Mouse (Mus musculus): ENCODE results near the gene Map1b. TPM values are rescaled to one million over a fixed set of nuclear protein-coding genes. Genes with fewer than 3 reads are reported as not detected.

Map1b gene
- total RNA-seq (2015; ENCODE audit: low replicate concordance) (not detected in 2 replicates), total RNA-seq (2017; ENCODE audit: low replicate concordance) (0.17 and 0.28 TPM in 2 replicates)

DNA sequence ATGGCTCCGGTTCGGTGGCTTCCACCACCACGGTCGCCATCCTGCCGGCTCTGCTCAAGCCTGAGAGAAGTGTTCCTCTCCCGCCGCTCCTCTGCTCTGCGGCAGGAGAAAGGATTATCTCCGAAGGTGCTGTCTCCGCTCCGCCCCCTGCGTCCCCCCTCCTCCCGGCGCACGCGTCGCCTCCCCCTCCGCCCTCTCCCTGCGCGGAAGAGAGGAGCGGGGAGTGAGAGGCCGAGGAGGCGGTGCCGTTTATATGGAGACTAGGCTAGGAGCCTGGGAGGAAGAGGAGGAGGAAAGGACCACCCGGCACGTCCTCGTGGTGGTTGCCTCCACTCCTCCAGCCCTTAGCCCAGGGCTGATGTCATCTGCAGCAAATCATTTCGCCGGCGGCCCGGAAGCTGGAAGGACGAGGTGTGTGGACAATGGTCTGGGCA lies at the start of gene Map1b:
TSS of gene Map1b (minus strand) at position 93 of the 434 bp plus-strand sequence.
- no peak for ATAC-seq (replicated peaks; ENCODE audit: low FRiP score, poor library complexity, severe bottlenecking)

DNA sequence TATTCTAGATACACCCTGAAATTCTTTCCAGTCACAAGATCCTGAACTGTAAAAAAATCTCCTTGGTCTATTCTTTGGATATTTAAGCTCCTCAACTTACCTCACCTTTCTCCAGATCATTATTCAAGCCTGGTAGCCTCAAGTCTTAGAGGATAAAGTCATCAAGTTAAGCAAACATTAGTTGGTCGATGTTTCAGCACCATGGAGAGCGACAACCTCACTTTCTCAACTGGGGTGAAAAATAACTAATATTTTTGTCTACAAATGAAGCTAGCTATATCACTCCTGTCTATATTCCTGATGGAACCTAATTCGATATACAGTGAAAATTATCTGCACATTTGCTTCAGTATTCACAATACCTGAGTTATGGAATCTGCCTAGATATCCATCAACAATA lies 48.0 kb upstream of the Map1b start:
- no peak for ATAC-seq (replicated peaks; ENCODE audit: low FRiP score, poor library complexity, severe bottlenecking)

DNA sequence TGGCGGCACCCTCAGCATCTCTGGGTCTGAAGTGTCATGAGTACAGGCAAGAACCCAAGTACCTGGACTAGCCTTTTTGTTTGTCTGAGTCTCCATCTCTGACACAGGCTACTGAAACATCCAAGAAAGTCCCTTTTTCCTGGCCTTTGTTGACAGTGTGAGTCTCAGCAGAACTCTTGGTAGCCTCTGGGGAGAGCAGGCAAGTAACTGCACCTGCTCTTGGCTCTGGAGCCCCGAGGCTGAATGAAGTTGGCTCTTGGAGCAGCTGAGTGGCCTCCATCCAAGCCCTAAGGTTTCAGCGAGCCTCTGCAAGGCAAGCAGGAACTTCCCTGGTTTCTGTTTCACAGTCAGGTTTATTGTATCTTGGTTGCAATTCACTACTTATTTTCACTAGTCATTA lies 46.7 kb upstream of the Map1b start:
- ATAC-seq (replicated peaks; ENCODE audit: low FRiP score, poor library complexity, severe bottlenecking): no peak

DNA sequence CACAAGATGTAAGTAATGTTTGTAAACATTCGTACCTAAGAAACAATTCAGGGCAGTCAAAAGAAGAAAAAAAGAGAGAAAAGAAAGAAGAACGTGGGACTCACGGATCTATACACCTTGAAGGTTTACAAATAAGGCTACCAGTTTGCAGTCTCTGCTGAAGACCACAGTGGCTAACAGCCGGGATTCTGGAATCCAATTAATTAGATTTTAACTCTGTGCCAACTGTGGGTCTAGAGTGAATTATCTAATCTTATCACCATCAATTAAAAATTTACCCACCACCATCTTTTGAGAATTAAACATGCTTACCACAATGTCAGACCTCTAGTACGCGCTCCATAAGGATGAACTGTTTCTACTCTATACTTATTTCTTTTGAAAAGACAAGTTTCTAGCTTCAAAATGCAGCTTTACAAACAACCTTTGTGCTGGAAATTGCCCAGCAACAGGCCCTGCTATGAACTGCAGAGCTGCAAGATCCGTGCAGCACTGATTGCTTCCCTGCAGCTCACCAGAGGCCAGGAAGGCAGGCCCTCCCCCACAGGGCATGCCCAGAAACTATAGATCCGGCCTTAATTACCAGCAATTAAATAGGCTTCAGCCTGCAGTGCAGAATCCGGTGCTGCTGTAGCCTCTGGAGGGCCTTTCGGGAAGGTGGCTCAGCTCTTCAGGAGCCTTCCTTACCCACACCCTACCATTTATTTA lies 45.7 kb upstream of the Map1b start:
- no peak for ATAC-seq (replicated peaks; ENCODE audit: low FRiP score, poor library complexity, severe bottlenecking)

DNA sequence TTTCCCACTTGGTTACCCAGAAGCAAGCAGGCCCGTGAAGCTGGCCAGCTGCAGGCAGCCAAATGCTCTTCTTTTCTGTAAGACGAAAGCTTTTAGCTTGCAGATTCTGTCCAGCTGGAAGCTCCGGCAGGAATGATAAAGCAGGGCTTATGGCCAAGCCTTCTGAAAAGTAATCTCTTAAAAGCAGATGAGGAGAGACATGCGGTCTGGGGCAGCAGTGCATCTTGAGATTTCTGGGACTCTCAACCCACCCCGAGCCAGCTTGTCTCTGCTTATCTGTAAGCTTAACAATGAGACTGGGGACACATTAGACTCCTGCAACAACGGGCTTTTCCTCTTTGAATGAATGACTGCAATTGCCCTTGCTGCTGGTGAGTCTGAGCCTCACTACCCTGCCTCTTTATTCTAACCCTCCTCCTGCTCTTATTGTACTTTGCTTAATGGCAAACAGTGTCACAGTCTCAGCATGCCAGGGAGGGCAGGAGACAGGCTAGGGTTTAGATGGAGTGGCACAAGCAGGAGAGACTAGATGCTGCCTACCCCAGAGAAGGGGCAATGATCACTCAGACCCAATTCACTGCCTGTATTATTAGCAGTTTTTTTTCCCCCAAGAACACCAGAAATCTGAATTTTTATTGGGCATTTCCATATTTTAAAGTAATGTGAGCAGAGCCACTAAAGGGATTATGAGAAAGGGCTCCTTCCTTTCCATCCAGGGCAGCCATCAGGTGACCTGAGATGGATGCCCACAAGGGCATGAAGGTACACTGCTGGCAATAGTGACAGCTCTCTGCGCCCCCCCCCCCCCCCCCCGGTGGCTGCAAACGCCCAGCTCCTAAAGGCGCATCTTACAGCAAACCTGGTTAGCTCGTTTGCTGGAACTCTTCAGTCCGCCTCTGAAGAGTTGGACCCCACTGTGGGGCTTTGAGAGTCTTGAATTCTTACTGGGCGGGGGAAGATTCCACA lies 44.6 kb upstream of the Map1b start:
- no peak for ATAC-seq (replicated peaks; ENCODE audit: low FRiP score, poor library complexity, severe bottlenecking)

DNA sequence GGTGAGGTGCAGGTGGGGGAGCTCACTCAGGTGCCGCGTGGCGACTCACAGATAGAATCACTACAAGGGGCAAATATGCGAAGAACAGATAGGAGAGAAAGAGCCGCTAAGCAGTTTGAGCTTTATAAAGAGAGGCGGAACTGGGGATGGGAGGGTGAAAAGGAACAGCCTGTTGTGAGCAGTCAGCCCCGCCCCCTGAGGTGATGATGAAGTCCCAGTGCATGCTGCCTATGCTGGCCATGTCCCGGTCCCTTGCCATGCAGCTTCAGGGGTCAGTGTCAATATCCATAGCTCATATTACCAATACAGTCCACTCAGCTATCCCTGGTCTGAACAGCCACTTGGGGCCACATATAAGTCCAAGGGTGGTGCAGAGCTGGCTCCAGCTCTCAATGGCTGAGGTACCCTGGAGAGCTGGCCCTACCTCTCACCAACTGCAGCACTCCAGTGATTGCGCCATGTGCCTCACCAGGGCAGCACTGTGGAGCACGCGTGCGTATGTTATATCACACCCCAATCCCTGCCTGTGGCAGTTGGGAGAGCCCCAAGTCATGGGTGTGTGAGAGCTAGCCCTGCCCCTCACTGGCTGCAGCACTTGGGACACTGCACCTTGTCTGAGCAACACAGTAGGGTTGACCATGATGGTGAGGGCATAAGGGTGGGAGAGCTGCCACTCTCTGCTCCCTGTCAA lies 42.0 kb upstream of the Map1b start:
- no peak for ATAC-seq (replicated peaks; ENCODE audit: low FRiP score, poor library complexity, severe bottlenecking)

DNA sequence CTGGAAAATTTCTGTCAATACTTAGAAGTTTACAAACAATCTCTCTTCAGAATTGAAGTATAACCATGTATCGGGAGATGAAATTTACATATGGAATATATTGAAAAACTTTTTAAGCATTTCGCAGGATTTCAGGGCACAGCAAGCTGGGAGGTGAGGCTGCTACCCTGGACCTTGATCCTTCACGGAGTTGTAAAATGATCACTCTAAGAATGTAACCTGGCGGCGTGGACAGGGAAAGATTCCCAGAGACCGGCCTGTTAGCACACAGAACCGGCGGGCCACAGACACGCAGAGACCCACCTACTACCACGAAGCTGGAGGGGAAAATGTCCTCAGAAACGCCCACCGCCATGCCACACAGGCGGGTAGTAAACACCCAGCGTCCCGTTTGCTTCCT lies 41.5 kb upstream of the Map1b start:
- no peak for ATAC-seq (replicated peaks; ENCODE audit: low FRiP score, poor library complexity, severe bottlenecking)

DNA sequence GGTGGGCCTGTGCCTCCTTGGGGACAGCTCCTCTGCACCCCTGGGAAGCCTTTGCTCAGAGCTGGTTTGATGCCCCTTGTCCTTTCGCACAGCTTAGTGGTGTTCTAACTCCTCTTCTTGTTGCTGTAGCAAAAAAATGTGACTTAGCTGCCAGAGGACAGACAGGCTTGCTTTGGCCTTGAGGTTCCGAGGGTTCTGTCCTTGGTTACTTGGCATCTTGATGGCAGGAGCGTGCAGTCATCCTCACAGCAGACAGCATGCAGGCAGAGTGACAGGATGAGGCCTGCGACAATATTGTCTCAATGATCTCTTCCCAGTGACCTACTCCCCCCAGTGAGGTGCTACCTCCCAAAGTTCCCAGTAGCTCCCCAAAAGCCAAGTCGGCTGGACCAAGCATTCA lies 41.0 kb upstream of the Map1b start:
- ATAC-seq (replicated peaks; ENCODE audit: low FRiP score, poor library complexity, severe bottlenecking): no peak

DNA sequence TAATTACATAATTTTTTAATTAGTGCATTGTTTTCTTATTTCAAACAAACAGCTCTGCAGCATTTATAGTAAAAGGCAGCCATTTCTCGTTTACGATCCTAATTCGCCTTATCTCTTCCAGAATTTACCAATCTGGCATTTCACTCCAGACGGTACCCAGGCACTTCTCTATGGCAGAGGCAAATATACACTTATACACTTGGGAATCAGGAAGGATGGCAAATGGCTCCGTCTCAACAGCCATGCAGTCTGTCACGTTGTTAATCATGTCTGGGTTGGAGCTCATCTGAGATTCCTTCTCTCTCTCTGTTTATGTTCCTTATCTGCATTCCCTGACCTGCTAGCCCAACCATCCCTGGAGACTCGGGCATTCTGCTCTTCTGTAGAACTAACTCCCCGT lies 38.6 kb upstream of the Map1b start:
- no peak for ATAC-seq (replicated peaks; ENCODE audit: low FRiP score, poor library complexity, severe bottlenecking)

DNA sequence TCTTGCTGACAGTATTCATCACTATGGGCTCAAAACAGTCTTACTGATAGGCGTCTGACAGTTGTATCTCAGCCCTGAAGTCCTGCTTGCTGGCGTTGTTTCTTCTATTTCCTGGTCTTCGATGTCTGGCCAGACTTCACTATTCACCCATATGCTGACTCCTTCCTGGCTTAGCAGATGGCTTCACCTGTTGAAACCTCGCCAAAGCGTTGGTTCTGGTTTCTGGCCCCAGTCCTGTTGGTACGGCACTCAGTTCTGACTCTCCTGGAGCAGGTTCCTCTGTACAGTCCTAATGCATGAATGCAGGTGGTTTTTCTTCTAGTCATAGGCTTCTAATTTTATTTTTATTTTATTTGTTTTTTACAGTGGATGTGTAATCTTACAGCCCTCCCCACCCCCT lies 38.1 kb upstream of the Map1b start:
- ATAC-seq (replicated peaks; ENCODE audit: low FRiP score, poor library complexity, severe bottlenecking): no peak

DNA sequence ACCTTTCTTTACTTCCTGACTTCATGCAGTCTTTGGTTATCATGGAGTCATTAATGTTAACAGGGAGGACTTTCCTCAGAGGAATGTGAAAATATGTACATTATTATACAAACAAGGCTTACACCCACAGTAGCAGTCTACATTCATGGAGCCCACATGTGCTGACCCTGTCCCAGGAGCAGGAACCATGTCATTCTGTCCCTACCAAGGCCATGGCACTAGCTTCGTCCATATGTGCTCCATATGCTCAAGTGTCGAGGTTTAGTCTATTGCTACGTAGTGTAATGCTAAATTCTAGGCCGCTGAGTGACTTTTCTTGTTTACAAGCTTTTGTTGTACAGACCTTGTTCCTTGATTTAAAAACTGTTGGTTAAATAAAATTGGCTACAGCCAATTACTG lies 36.0 kb upstream of the Map1b start:
- no peak for ATAC-seq (replicated peaks; ENCODE audit: low FRiP score, poor library complexity, severe bottlenecking)

DNA sequence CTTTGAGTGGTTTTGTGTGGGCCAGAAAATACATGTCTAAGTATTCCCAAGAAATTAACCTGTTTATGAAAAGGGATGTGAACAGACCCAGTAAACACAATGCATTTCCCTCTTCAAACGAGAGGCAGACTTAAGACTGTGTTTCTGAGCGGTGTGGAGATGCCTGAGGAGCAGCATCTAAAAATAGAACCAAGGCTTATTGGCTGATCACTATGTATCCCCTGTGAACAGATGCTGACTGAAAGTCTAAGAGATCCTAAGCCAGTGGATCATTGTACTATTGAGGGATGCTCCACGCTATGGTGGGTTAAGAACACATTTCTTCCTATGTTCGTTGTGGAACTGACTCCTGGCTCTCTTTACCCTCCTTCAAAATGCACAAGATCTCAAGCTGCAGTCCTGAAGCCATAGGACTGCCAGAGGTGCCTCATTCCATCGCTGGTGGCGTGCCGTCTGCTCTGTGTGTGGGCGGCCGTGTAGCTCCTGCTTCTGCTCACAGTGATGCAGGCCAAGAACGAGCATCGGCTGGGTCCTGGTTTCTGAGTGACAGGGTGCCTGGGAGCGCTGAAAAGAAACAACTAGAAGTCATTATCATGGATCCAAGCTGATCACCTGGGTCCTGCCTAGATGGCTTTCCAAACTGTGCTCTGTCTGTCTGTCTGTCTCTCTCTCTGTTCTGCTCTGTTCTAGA lies 34.5 kb upstream of the Map1b start:
- ATAC-seq (replicated peaks; ENCODE audit: low FRiP score, poor library complexity, severe bottlenecking): no peak

DNA sequence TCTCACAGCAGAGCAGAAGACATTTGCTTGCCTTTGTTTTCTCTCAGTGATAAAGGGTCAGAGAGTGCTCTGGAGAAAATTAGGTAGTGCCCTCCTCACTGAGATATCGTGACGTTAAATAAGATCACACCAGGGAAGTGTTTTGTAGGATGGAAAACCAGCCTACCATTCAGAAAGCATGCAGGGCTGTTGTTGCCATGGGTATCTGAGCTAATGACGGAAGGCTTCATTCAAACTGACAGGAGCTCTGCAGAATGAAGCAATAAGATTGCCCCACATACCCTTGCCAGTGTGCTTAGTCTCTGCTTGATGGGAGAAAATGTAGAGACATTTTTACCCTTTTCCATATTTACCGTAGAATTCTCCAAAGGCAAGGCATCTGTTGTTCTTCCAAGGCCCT lies 33.7 kb upstream of the Map1b start:
- ATAC-seq (replicated peaks; ENCODE audit: low FRiP score, poor library complexity, severe bottlenecking): no peak

DNA sequence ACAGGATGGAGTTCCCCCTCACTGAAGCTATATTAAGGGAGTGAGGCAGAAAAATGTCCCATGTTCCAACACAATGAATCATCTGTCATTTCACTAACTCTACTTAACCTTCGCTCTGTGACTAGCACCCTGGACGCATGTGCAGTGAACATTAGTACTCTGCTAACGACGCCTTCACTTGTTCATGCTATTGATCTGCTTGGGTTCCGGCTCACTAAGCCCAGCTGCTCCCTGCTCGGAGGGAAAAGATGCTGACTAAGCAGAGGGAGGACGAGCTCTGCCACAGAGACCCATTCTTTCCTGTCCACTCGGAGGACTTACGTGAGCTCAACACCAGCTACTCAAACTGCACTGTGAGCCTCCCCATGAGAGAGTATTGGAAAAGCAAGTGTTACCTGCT lies 33.2 kb upstream of the Map1b start:
- ATAC-seq (replicated peaks; ENCODE audit: low FRiP score, poor library complexity, severe bottlenecking): no peak

DNA sequence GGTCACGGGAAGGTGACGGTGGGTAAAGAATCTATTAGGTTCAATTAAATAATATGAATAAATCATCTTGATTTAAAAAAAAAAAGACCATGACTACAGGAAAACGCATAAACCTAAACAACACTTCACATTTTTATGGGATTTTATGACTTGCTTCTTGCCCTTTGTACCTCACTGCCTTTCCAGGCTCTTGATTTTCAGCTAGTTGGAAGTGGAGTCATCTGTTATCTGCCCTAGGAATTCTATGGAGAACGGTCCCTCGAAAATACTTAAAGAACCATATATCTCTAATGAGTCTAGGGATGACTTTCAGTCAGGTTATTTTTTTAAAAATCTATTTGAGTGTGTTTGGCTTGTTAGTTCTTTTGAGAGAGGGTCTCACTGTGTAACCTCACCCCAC lies 30.5 kb upstream of the Map1b start:
- ATAC-seq (replicated peaks; ENCODE audit: low FRiP score, poor library complexity, severe bottlenecking): no peak

DNA sequence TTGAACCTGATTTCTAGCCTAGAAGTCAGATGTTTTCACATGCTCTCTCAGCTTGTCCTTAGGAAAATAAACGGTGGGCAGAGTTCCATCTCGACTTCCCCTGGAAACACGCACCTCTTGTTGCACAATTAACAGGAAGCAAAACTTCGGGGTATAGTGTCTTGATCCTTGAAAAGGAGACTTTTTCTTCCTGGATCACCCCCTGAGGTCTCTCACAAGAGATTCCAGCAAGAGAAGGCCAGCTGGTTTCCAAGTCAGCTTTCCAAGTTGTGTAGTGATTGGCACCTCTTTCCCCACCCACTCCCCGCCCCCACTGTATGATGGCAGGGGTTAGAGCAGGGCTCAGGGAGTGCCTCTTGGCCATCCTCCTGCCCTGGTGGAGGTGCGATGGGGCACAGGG lies 28.9 kb upstream of the Map1b start:
- no peak for ATAC-seq (replicated peaks; ENCODE audit: low FRiP score, poor library complexity, severe bottlenecking)

DNA sequence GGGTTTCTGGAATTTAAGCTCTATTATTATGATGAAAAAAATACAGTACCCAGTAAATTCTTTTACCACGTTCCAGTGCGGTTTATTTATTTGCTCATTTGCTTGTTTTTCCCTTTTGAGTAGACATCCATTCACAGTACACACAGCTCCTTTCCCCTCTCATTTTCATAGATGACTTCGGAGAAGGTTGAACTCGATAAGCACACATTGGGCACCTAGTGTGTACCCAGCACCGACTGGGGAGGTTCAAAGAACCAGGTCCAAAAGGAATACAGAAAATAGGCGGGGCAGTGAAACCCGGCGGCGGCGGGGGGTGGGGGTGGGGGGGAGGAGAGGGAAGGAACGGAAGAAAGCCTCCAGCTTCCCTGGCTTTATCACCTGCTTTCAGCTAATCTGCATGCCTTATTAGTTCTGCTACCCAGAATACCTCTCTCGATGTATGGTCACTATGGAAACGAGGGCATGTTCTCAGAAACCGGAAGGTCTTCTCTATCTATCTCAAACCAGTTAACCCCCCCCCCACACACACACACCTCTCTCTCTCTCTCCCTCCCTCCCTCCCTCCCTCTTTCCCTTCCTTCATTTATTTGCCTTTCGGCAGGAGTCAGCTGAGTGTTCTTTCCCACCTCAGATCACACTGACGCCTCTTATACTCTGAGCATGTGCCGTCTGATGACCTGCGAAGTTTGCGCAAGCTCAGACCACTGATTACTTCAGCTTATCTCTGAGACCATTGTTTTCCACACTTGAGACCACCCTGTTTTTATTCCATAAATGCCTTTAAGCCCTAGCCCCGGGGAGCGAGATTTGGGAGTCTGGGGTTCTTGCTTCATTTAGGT lies 25.3 kb upstream of the Map1b start:
- no peak for ATAC-seq (replicated peaks; ENCODE audit: low FRiP score, poor library complexity, severe bottlenecking)

DNA sequence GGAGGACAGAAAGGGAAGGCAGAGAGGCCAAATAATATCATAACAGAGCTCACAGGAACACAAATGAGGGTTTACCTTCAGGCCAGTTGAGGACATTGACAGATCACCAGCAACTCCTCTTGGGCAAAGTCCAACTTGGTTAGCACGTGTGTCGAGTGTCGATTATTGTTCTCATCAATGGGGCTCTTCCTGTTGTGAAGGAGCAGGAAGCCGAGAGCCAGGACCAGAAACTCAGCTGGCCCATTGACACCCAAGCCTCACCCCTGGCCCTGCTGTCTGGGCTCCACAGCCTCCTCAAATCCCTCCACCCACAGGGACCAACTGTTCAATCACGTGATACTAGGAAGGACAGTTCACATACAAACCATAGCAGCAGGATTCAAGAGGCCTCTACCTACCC lies 22.9 kb upstream of the Map1b start:
- no peak for ATAC-seq (replicated peaks; ENCODE audit: low FRiP score, poor library complexity, severe bottlenecking)

DNA sequence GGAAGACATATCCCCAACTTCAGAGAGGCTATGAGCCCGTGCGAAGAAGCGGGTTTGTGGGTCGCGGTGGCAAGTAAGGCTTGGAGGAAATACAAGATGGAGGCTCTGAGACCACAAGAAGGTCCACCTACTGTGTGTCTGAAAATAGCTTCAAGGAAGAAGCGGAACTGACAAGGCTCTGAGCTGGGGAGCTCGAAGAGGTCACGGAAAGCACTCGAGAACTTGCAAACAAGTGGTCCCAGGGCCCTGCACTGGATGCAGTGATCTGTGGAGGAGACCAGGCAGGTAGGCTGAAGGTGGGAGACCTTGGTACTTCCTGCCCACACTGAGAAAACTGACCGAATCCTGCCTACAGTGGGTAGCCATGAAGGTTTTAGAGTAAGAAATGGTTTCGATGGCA lies 22.5 kb upstream of the Map1b start:
- ATAC-seq (replicated peaks; ENCODE audit: low FRiP score, poor library complexity, severe bottlenecking): no peak

All from erythroblast, adult 5-6 weeks (primary cell).